Comparison of ENCODE assay signal across 26 mouse cellular contexts in the genomic region with DNA sequence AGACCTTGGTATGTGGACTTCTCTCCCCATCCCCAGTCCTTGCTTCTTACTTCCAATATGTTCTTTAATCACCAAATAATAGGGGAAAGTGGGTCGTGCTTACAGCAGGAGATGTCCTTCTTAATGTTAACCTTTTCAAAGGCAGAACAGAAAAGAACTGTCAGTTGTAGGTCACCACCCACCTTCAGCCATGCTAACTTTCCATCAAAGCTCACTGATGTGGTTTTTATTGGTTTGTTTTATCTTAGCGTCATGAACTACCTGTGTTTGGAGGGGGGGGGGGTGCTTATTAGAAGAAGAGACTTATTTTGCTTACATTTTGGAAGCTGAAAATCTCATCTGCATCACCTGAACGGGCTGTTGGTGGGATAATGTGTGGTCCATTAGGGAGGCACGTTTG. TPM values are rescaled to one million over a fixed set of nuclear protein-coding genes. Genes with fewer than 3 reads are reported as not detected.
"Had no signal": no experiment of that assay in that cellular context is flagged by ENCODE, and none has a peak within 500 bp of the region (broad histone marks: within the 10 kb centered on the region; RNA-seq: fewer than 3 reads in every experiment).

No protein-coding gene starts in this region.

- DNase-seq: lung, adult 18-20 months; lung, embryonic 14.5 days; lung, postnatal 10 days; lung, postnatal 4 days; midbrain, embryonic 14.5 days; retina, postnatal 1 day; right cerebral cortex, adult 18-20 months; right cerebral cortex, postnatal 25 days; right cerebral cortex, postnatal 4 days; spleen, adult 18-20 months; thymus, adult 18-20 months; thymus, postnatal 14 days; thymus, postnatal 36 days had no signal

RNA-seq across cellular contexts. Expression of a gene that starts 9.0 kb away (rescaled TPM):
- total RNA-seq: megakaryocyte, adult 5-6 weeks; megakaryocyte-erythroid progenitor cell, adult 5-6 weeks; midbrain, postnatal 0 days; monocyte, adult 5-6 weeks had no signal
- polyA plus RNA-seq: lung, embryonic 14.5 days; lung, embryonic 16.5 days; midbrain, embryonic 10.5 days; midbrain, embryonic 12.5 days; midbrain, embryonic 14.5 days; midbrain, postnatal 0 days; neural tube, embryonic 11.5 days; neural tube, embryonic 13.5 days; neural tube, embryonic 15.5 days; stomach, embryonic 14.5 days; stomach, embryonic 16.5 days; thymus, postnatal 0 days had no signal
